Mouse (Mus musculus) G1E-ER4 (cell line): ENCODE measurements around the gene Sh3rf3. TPM values are rescaled to one million over a fixed set of nuclear protein-coding genes. Genes with fewer than 3 reads are reported as not detected.

Experiments used
- GATA1 ChIP-seq: IDR thresholded peaks from one replicate; pipeline ENCODE4 v1.8.0; 2012; ENCODE audit warnings: low read length, inconsistent platforms
- polyA plus RNA-seq: library from polyadenylated mRNA; stranded (reverse); fragments of >175 nt; gene quantifications from 2 replicates; pipeline ENCODE4 v1.2.3, GENCODE M21; 2012

Gene Sh3rf3
- polyA plus RNA-seq, 1 experiment = not detected

DNA sequence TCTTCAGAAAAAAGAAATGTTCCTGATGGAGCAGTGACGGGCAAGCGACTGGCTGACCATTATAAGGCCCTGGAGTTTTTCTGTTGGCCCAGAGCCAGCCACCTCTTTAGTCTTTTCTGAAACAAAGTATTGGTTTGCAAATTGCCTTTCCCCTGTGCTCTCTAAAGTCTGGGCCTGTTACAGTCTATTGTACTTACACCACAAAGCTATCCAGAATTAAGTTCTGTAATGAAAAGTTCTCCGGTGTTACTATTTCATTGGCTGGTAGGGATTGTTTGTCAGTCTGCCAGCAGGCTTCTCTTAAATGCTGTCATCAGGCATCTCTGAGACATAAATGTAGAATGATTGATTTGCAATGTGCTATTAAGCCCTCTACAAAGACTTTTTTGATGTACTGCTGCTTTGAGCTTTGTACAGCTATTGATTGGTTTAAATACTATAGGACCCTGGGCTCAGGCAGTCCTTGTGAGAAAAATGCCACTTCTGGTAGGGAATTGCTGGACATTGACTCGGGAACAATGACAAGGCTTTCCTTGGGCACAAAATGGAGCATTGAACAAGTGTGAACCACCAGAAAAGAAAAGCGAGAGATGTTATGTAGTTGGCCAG is 169.5 kb downstream of the Sh3rf3 start:
- no peak for TF ChIP-seq GATA1

DNA sequence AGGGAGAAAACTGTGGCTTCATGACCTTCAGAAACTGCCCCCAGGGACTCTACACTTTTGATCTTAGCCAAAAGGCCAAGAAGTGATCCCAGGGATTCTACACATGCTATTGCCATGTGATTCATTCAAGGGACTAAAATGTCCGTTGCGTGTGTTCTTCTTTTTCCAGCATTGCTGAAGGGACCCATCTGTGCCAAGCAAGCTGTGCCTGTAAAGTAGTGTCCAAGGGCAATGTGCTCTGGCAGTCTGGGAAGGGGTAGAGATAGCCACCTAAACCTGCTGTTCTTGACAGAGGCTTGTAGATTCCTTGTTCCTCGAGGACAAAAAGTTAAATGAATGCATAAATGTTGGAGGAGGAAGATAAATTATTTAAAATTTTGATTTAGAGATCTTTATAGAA is 178.5 kb downstream of the Sh3rf3 start:
- no peak for TF ChIP-seq GATA1

DNA sequence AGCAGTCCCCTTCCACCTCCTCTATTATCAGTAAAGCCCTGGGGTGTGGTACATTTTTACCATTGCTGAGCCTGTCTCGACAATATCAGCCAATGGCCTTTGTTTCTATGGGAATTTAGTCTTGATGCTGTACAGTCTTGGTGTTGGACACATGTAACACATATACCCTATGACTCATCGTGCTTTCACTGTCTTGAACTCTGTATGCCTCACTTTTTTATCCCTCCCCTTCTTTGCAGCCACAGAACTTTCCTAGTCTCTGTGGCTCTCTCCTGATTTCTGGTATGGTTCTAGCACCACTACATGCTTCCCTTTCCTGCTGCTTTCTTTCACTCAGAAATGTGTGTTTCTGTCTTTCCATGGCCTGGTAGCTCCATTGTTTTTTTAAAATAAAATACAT is 181.6 kb downstream of the Sh3rf3 start:
- TF ChIP-seq GATA1 = no peak

DNA sequence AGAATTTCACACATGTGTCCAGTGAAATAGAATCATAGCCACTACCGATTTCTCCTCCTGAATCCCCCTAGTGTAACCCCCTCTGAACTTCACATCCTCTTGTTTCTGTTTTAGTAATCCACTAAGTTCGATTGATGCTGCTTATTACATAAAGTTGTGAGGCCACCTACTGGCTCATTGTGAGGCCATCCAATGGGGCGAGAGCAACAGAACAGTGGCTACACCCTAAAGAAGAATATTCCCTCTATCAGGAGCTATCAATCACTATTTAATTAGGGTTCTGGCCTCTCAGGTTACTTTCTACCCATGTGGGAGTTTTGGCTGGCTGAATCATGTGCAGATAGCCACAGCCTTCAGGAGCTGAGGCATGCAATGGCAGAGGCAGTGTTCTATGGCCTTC is 182.0 kb downstream of the Sh3rf3 start:
- TF ChIP-seq GATA1 = no peak

DNA sequence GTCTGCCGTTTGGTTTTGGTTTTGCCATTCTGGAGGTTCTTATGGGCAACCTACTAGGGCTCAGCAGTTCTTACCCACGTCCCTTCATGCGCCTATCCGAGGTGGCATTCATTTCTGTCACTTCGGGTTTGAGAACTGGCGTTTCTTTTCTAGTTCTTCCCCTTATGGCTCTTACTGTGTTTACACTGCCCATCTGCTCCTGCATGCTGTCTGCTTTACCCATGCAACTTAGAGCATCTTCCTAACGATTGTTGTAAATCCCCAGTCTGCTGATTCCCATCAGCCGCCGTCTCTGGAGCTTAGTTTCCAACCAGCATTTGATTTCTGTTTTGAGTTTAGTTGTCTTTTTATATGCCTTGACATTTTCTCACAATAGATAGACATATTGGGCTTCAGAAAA is 189.2 kb downstream of the Sh3rf3 start:
- no peak for TF ChIP-seq GATA1

DNA sequence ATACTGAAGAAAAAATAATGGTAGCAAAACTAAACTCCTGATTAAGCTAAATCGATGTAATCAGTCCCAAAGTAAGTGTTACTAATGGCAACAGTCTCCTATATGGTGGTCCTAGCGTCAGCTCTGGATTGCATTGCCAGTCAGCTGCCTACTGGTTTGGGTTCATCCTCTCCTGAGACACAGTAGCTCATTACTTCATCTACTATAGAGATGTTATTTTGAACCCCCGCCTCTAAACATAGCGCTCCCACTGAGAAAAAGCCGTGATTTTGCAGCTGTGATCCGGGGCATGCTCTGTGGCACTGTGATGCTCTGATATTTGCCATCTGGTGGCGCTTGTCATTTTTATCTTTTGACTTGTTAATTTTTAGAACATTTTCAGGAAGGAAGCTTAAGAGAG is 198.3 kb downstream of the Sh3rf3 start:
- no peak for TF ChIP-seq GATA1

DNA sequence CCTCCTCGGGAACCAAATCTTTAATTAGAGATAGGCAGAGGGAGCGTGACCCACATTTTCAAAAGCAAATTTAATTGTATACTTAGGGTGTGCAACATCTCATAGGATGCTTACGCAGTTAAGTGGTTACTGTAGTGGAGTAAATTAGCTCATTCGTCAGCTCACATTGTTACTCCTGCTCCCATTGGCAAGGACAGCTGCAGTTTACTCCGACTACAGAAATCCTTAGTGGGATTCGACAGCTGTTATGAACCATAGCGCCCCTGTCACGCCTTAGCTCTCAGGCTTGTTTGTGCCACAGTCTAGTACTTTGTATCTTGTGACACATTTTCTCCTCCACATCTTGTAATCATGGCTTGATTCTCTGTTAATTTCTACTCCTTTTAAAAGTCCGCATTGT is 200.5 kb downstream of the Sh3rf3 start:
- TF ChIP-seq GATA1 = no peak

DNA sequence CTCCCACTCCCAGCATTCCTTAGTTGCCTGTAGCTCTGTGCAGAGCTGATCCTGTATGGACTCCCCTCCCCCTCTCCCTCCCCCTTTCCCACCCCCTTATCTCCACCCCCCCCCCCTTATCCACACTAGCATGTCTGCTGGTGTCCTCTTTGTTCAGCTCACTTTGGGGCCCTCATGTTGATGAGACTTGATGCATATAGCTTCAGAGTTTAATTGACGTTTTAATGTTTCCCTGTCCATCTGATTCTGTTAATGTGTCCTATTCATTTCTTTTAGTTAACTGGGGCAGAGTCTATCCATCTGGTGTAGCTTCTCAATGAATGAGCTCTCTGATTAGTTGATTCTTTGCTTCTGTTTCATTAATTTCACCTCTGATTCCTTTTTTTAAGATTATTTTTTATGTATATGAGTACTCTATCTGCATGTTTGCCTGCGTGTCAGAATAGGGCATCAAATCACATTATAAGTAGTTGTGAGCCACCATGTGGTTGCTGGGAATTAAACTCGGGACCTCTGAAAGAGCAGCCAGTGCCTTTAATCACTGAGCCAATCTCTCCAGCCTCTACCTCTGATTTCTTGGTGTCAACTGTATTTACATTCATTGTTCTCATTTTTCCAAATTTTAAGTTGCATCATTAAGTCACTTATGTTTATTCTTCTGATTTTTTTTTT is 206.3 kb downstream of the Sh3rf3 start:
- TF ChIP-seq GATA1 = no peak

DNA sequence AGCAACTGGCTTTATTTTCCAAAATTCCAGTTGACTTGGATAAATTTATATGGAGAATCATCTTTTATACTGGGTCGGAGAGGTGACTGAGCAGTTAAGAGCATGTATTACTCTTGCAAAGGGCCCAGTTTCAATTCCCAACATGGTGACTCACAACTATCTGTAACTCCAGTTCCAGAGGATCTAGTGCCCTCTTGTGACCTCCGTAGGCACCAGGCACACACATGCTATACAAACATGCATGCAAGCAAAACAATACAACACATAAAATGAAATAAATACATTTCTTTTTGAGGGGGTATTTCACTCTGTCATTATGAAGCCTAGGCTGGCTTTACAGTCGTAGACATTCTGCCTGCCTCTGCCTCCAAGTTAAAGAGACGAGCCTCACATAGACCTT is 237.3 kb downstream of the Sh3rf3 start:
- no peak for TF ChIP-seq GATA1

DNA sequence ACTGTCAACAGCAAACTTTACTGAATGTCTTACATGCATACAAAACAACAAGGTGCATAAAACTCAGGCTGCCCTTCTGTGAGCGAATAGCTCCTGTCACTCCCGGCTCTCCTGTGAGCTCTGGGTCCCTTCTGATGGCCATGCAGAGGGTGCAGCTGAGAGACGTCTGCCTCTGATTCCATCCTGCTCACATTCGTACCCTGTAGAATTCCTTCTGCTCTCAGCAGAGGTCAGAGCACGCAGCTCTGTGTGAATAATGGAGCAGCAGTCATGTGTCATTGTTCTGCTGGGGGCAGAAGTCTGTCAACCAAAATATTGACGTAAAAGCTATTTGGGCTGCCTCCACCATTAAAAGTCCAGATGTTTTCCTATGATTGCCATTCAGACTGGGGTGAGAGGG is 243.1 kb downstream of the Sh3rf3 start:
- TF ChIP-seq GATA1 = no peak

DNA sequence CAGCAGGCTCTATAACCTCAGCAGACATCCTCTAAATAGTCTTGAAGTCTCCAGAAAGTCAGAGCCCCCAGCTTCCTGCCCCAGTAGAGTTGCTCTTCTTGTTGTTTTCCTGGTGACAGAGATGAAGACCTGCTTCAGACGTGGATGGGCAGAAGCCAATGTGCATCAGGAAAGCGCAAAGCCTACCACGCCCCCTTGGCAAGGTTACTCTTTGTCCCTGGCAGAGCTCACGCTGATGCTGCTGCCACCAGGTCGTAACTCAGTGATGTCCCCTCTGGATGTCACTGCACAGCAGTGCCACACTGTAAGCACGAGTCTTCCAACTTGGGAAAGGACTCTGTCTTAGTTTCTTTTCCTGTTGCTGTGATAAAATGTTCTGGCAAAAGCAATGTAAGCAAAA is 253.6 kb downstream of the Sh3rf3 start:
- TF ChIP-seq GATA1 = no peak

DNA sequence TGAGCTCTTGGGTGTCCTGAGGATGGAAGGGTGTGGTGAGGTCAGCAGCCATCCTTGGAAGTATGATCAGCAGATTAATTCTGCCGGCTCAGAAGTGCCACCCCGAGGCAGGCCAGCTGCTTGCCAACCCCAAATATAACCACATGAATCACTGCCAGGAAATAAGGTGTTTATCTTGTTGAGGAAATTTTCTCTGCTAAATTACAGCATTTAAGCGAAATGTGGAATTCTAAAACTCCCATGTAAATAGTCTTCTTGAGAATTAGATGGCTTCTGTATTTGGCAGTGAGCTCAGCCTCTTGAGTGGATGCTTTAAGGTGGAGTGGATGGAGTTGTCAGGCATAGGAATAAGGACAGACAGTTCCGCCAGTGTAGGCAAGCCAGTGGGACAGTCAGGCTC is 259.7 kb downstream of the Sh3rf3 start:
- no peak for TF ChIP-seq GATA1

DNA sequence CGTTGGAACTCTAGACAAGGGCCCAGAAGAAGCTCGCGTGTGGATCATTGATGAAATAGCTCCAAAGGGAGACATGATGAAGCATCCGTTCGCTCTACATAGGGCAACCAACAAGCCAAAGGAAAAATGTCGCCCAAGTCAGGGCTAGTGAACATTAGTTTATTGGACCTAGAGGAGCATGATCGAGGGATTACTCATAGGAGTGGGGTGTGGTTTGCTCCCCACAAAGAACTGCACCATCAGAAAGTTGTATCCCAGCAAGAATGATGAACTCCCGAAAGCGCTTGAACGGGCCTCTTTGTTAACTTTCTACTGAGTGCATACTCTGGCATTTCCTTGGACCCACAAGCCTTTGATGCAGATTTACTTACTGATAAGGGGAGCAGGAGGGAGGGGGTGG is 263.5 kb downstream of the Sh3rf3 start:
- no peak for TF ChIP-seq GATA1

DNA sequence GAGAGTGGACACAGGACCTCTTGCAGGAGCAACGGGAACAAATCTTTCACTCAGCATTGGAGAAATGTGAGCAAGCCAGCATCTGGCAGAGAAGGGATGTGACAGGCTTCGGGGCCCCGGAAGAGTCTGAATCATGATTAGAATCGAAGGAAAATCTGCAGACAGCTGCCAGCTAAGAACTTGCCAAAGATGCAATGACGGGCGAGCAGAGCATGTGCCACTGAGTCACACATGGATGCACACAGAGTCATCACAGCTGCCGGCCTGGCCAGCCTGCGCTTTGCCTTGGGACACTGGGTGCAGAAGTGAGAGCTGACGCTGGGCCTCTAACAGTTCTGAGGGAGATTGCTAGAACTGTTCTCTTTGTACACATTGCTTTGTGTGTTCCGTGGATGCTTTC is 264.8 kb downstream of the Sh3rf3 start:
- no peak for TF ChIP-seq GATA1

DNA sequence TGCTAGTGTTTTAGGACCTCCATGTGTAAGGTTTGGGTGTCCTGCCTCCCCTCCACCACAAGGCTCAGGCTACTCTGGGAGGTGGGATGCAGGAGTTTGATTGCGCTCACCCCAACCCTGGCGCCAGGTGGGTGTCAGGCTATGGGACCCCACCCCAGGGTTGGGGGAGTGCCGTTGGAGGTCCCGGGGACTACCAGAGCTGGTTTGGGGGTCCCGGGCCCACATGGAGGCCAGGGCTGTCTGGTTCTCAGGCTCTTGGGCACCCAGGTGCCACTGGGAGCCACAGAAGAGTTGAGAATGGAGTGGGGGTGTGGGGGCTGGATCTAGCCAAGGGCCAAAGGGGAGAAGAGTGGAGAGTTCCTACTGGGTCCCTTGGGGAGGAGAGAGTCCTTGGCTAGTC is 272.4 kb downstream of the Sh3rf3 start:
- no peak for TF ChIP-seq GATA1

DNA sequence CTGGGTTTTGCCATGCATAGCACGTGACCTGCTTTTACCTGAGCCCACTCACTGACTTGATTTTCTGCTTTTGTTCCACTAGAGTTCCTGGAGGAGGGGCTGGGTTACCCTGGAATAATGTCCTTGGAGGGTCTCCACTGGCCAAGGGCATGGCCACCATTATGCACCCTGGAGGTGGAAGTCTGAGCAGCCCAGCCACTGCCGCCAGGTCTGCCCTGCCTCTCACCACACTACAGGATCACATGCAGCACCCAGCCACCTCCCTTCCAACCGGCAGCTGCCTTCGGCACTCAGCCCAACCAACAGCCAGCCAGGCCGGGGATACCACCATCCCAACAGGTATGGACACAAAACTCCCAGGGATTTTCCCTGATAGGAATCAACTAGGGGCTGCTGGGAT is 273.4 kb downstream of the Sh3rf3 start:
- no peak for TF ChIP-seq GATA1

DNA sequence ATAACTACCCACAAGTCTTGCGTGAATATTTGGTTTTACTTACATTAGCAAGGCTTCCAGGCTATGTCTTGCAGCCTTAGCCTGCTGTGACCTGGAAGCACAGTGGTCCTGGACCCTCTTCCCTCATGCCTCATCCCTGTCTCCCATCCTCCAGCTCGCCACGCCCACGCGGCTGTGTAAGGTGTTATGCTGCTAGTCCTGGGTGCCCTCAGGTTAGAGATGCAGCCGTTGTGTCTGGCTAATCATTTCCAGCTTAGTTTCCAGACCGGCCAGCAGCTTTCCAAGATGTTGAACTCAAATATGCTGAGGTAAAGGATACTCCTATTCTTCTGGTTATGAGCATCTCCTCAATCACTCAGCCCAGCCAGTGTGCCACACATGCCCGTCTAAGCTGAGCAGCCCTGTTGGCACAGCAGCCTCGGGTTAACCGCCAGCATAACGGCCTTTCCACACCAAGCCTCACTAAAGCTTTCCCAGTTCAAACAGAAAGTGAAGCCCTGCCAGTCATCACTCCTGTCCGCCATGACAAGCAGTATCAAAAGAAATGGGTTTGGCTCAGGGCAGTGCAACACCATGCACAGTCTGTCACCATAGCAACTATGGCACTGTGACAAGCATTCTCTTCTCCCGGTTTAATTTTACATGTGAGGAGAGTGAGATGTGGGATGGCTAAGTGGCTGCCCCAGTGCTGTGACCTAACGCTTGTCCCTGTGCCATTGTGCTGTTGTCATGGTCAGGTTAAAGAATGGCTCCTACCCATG is 276.9 kb downstream of the Sh3rf3 start:
- no peak for TF ChIP-seq GATA1
